Mouse (Mus musculus): ENCODE data around the gene Klf4. TPM values are rescaled to one million over a fixed set of nuclear protein-coding genes. Genes with fewer than 3 reads are reported as not detected.
A peak's percentile ranks its signal among the peaks of the same experiment; 100 is the strongest.

The Klf4 gene
- polyA plus RNA-seq, 1 experiment from 2014 or later: 12.1 TPM

GRCm38 (mm10) chr4:55514733-55515176 is 17.5 kb downstream of the Klf4 start:
- Histone ChIP-seq H3K36me3 (no peaks in the 10 kb centered on the region), H3K9me3 (no peaks in the 10 kb centered on the region), H3K4me1 (replicated peaks) (peaks cover 3% of the 10 kb centered on the region; the same call in 1 of the 2 replicates), H3K27ac (peak overlapping the region; percentile 55; the same call in 1 of the 2 replicates), H3K9ac (peak overlapping the region; percentile 73), H3K4me2 (replicated peaks) (peak overlapping the region; percentile 75), H3K27me3 (replicated peaks) (no peaks in the 10 kb centered on the region), H3K4me3 (replicated peaks) (peak overlapping the region; percentile 60)
- WGBS: under 1% methylated on average over 39 of the region's 39 CpGs
- peak; percentile 98 for ATAC-seq

DNA sequence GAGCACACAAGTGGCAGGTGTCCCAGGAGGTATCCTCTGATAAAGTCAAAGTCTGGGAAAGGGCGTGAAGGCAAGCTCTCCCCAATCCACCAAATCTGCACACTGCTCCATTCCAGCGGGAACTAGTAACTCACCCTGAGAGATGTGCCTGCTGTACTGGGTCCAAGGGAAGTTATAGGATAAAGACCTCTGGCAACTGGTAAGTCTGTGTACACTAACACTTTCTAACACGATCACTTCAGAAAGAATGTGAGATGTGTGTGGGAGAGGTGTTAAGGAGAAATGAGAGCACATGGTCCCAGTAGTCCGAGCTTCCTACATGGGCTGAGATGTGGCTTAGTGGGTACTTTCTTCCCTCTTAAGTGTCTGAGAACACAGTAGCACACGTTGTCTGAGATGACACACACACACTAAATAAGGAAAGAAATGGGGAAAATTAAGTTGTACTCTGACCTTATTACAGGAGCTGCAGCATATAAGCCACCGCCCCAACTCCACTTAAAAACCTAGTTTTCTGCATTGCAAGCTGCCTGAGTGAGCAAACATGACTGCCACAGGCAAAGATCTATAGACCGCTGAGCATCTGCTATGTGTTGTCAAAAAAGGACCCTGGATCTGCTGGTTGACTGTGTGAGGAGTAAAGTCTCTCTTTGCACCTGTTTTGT is 18.5 kb downstream of the Klf4 start:
- Histone ChIP-seq H3K36me3 (no peaks in the 10 kb centered on the region), H3K27me3 (replicated peaks) (no peaks in the 10 kb centered on the region), H3K4me3 (replicated peaks) (no peak overlapping the region), H3K4me2 (replicated peaks) (no peak overlapping the region), H3K27ac (no peak overlapping the region), H3K9me3 (no peaks in the 10 kb centered on the region), H3K9ac (no peak overlapping the region), H3K4me1 (replicated peaks) (peaks cover 3% of the 10 kb centered on the region; the same call in 1 of the 2 replicates)
- ATAC-seq: peak; percentile 44
- 73% methylated on average over 7 of the region's 7 CpGs for WGBS

- H3K9me3 ChIP-seq: no peaks in the 10 kb centered on the region
- H3K9ac ChIP-seq: no peak overlapping the region
- no peak overlapping the region for H3K4me2 ChIP-seq (replicated peaks)
- H3K4me1 ChIP-seq (replicated peaks): peaks cover 3% of the 10 kb centered on the region; the same call in 1 of the 2 replicates
- no peaks in the 10 kb centered on the region for H3K27me3 ChIP-seq (replicated peaks)
- no peak for ATAC-seq
- H3K36me3 ChIP-seq: no peaks in the 10 kb centered on the region
- no peak overlapping the region for H3K4me3 ChIP-seq (replicated peaks)
- no peak overlapping the region for H3K27ac ChIP-seq
- WGBS: 75% methylated on average over 2 of the region's 2 CpGs
These were observed 20.9 kb downstream of the Klf4 start for GRCm38 (mm10) chr4:55511389-55511788.

GRCm38 (mm10) chr4:55508712-55509111 is 23.6 kb downstream of the Klf4 start:
- no peak overlapping the region for H3K4me3 ChIP-seq (replicated peaks)
- no peaks in the 10 kb centered on the region for H3K36me3 ChIP-seq
- ATAC-seq: no peak
- no peak overlapping the region for H3K27ac ChIP-seq
- H3K27me3 ChIP-seq (replicated peaks): no peaks in the 10 kb centered on the region
- H3K9me3 ChIP-seq: no peaks in the 10 kb centered on the region
- no peaks in the 10 kb centered on the region for H3K4me1 ChIP-seq (replicated peaks)
- H3K4me2 ChIP-seq (replicated peaks): no peak overlapping the region
- WGBS: 84% methylated on average over 7 of the region's 7 CpGs
- no peak overlapping the region for H3K9ac ChIP-seq

DNA sequence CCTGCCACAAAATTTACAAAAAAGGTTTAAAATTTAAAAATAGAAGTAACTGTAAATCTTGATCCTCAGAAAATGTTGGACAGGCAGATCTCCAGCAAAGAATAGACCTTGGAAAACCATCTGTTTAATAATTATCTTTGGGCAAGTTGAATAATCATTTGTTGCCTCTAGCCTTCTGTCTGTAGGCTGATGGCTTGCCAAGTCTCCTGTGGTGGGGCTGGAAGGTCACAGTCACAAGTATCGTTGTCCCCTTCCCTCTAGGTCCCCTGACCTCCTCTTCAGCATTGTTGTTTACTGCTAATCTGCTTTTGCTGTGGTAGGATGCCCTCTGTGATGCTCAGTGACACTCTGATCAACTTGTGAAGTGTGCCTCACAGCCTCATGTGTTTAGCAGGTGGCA is 33.6 kb downstream of the Klf4 start:
- H3K36me3 ChIP-seq: no peaks in the 10 kb centered on the region
- WGBS: 58% methylated on average over 1 of the region's 1 CpGs

DNA sequence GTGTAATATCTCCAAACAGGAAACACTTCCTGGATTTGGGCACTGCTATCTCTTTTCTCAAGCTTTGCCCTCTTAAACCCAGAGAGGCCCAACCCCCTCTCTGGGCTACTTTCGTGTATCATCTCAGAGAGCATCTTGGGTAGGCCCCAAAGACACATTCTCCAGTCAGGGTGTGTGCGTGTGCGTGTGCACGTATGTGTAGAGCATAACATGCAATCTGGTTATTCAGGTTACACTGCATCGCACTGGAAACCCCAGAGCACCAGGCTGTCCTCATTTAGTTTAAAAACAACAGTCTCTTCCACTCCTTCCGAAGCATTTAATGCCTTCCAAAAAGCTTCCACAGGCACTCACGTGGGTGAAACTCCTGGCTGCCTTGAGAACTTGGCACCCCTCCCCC is 35.9 kb downstream of the Klf4 start:
- Histone ChIP-seq H3K4me2 (replicated peaks) (no peak overlapping the region), H3K4me3 (replicated peaks) (no peak overlapping the region), H3K36me3 (no peaks in the 10 kb centered on the region), H3K4me1 (replicated peaks) (no peaks in the 10 kb centered on the region), H3K9ac (no peak overlapping the region), H3K9me3 (no peaks in the 10 kb centered on the region), H3K27ac (no peak overlapping the region), H3K27me3 (replicated peaks) (no peaks in the 10 kb centered on the region)
- no peak for ATAC-seq
- WGBS: 80% methylated on average over 7 of the region's 7 CpGs

More for the DNA sequence above, 33.6 kb downstream of the Klf4 start:
- Histone ChIP-seq H3K4me2 (replicated peaks) (no peak overlapping the region), H3K4me1 (replicated peaks) (no peaks in the 10 kb centered on the region), H3K27ac (no peak overlapping the region), H3K9me3 (no peaks in the 10 kb centered on the region), H3K4me3 (replicated peaks) (no peak overlapping the region), H3K9ac (no peak overlapping the region), H3K27me3 (replicated peaks) (no peaks in the 10 kb centered on the region)
- no peak for ATAC-seq

DNA sequence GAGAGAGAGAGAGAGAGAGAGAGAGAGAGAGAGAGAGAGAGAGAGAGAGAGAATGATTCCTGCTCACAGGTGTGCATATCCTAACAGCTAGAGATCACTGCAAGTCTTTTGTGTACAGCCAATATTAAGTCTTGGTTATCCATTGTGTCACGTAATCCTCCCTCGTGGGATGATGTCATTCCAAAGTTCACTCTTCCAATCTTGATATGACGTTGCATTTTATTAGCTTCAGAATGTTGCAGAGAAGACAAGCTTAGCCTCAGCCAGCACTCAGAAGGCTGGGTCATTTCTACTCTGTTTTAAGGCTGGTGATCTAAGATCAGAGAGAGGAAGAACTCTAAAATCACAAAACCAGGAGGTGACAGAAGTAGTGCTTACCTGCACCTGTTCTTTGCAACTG is 39.0 kb downstream of the Klf4 start:
- H3K36me3 ChIP-seq: no peaks in the 10 kb centered on the region
- no peak overlapping the region for H3K9ac ChIP-seq
- 62% methylated on average over 3 of the region's 3 CpGs for WGBS
- no peak overlapping the region for H3K27ac ChIP-seq
- no peak overlapping the region for H3K4me3 ChIP-seq (replicated peaks)
- H3K4me2 ChIP-seq (replicated peaks): no peak overlapping the region
- ATAC-seq: peak; percentile 47; the same call in 1 of the 2 replicates
- no peaks in the 10 kb centered on the region for H3K27me3 ChIP-seq (replicated peaks)
- H3K4me1 ChIP-seq (replicated peaks): no peaks in the 10 kb centered on the region
- H3K9me3 ChIP-seq: no peaks in the 10 kb centered on the region

DNA sequence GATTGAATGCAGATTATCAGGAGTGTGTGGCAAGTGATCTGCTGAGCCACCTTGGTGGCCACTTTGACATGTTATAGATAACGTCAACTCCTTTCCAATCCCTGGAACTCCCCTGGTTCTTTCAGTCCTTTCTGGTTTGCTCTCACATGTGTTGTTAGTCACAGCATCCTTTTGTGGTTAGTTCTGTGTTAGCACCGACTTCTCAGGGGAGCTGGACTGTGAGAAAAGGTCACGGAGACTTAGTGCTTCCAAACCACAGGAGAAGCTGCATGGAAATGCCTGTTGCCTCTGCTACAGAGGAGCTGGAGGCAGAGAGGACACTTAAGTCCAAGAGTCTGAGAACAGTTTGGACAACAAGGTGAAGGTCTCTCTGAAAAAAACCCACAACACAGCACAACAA is 42.9 kb downstream of the Klf4 start:
- Histone ChIP-seq H3K27me3 (replicated peaks) (no peaks in the 10 kb centered on the region), H3K9me3 (no peaks in the 10 kb centered on the region), H3K36me3 (no peaks in the 10 kb centered on the region), H3K4me1 (replicated peaks) (no peaks in the 10 kb centered on the region), H3K27ac (no peak overlapping the region), H3K4me2 (replicated peaks) (no peak overlapping the region), H3K4me3 (replicated peaks) (no peak overlapping the region), H3K9ac (no peak overlapping the region)
- no peak for ATAC-seq
- 74% methylated on average over 3 of the region's 3 CpGs for WGBS

DNA sequence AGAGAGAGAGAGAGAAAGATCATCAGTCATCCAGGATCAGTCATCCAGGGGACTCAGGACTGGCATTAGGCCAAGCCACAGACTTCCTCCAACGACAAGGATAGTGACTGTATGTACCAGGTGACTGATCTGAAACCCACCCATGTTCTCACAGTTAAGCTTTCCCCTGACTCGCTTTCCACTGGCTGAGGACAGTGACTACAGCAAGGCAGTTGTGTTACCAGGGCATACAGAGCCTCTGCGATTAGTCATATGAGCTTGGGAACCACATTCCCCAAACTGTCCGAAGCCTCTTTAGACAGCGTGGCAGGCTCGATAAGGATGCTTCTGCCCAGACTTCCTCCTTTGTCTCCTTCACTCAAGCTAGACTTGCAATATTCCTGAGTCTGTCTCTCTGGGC is 43.7 kb downstream of the Klf4 start:
- 75% methylated on average over 6 of the region's 6 CpGs for WGBS
- H3K9me3 ChIP-seq: no peaks in the 10 kb centered on the region
- ATAC-seq: no peak

DNA sequence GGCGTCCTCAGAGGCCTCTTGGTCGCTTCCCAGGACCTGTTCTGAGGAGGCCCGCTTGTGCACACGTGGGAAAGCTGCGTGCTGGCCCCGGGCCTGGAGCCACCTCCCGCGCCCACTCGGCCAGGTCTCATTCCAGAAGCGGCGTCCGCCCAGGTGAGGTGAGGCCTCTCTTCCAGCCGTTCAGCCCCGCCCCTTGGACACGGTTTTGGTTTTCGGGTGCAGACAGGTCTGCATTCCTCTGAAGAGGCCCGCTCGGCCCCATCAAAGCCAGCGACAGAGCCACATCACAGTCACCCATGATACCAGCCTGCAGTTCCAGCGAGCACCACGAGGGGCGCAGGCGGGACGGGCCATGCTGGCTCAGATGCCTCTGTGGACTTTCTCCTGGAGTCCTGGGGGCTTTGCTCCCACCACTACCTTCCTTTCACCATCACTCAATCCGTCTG is 51.9 kb downstream of the Klf4 start:
- 24% methylated on average over 25 of the region's 25 CpGs for WGBS
- H3K4me2 ChIP-seq (replicated peaks): peak overlapping the region; percentile 67
- peak overlapping the region; percentile 27 for H3K4me3 ChIP-seq (replicated peaks)
- ATAC-seq: peak; percentile 72
- H3K9ac ChIP-seq: peak overlapping the region; percentile 30; the same call in 1 of the 2 replicates
- H3K4me1 ChIP-seq (replicated peaks): peaks cover 5% of the 10 kb centered on the region; the same call in 1 of the 2 replicates
- 0 out of 2 replicates have a peak, but pooled peaks cover 4% of the 10 kb centered on the region for H3K27me3 ChIP-seq (replicated peaks)
- no peaks in the 10 kb centered on the region for H3K9me3 ChIP-seq
- H3K36me3 ChIP-seq: no peaks in the 10 kb centered on the region
- H3K27ac ChIP-seq: no peak overlapping the region

More for the DNA sequence above, 43.7 kb downstream of the Klf4 start:
- Histone ChIP-seq H3K4me1 (replicated peaks) (no peaks in the 10 kb centered on the region), H3K4me3 (replicated peaks) (no peak overlapping the region), H3K27ac (no peak overlapping the region), H3K36me3 (no peaks in the 10 kb centered on the region), H3K9ac (no peak overlapping the region), H3K27me3 (replicated peaks) (no peaks in the 10 kb centered on the region), H3K4me2 (replicated peaks) (no peak overlapping the region)

GRCm38 (mm10) chr4:55478333-55478732 is 53.9 kb downstream of the Klf4 start:
- Histone ChIP-seq H3K36me3 (no peaks in the 10 kb centered on the region), H3K27ac (no peak overlapping the region), H3K9me3 (no peaks in the 10 kb centered on the region), H3K4me3 (replicated peaks) (no peak overlapping the region), H3K27me3 (replicated peaks) (0 out of 2 replicates have a peak, but pooled peaks cover 4% of the 10 kb centered on the region), H3K4me1 (replicated peaks) (peaks cover 8% of the 10 kb centered on the region; the same call in 1 of the 2 replicates), H3K9ac (no peak overlapping the region), H3K4me2 (replicated peaks) (no peak overlapping the region)
- 71% methylated on average over 5 of the region's 5 CpGs for WGBS
- ATAC-seq: no peak

GRCm38 (mm10) chr4:55477933-55478332 is 54.3 kb downstream of the Klf4 start:
- Histone ChIP-seq H3K9me3 (no peaks in the 10 kb centered on the region), H3K27me3 (replicated peaks) (0 out of 2 replicates have a peak, but pooled peaks cover 4% of the 10 kb centered on the region), H3K4me1 (replicated peaks) (peaks cover 8% of the 10 kb centered on the region; the same call in 1 of the 2 replicates), H3K4me3 (replicated peaks) (no peak overlapping the region), H3K9ac (no peak overlapping the region), H3K4me2 (replicated peaks) (no peak overlapping the region), H3K27ac (no peak overlapping the region), H3K36me3 (no peaks in the 10 kb centered on the region)
- 45% methylated on average over 4 of the region's 4 CpGs for WGBS
- peak; percentile 44; the same call in 1 of the 2 replicates for ATAC-seq

Data from intestine, embryonic 15.5 days (tissue).